Mouse (Mus musculus): ENCODE measurements around the gene Arhgap45.
"Not testable (repeated sequence)": the region's sequence is repeated elsewhere in the genome, so short reads cannot be mapped to it uniquely, and the experiment has no call there.

Arhgap45 gene

DNA sequence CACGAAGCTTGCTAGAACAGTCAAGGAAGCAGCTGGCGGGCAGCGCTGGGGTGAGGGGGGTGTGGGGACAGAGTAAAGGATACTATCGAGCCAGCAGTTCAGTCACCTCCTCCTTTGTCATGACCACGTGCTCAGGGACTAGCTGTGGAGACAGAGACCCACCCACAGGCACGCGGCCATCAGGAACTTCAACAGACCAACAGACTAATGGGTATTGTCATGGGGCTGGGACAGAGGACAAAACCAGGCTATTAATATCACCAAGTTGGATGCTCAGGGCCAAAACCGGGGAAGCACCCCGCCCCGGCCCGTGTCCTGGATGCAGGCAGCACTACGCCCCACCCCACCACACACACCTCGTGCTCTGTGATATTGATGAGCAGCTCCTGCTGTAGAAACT is 20.4 kb downstream of the Arhgap45 start:
- no peak for DNase-seq

- DNase-seq = peak; percentile 95
These were observed 23.1 kb downstream of the Arhgap45 start, which contains the start of gene Polr2e for GRCm38 (mm10) chr10:80039559-80039979. Polr2e (minus strand) TSS chr10:80039795.

GRCm38 (mm10) chr10:80041409-80042060 is 25.1 kb downstream of the Arhgap45 start:
- not testable (repeated sequence) for DNase-seq

GRCm38 (mm10) chr10:80044087-80044486 is 27.6 kb downstream of the Arhgap45 start:
- no peak for DNase-seq

GRCm38 (mm10) chr10:80045364-80045763 is 28.9 kb downstream of the Arhgap45 start:
- DNase-seq = not testable (repeated sequence)

- DNase-seq = no peak
These were observed 29.3 kb downstream of the Arhgap45 start for GRCm38 (mm10) chr10:80045766-80046165.

GRCm38 (mm10) chr10:80047041-80047565 is 30.6 kb downstream of the Arhgap45 start, which contains the start of gene Gpx4:
Gpx4 (plus strand) TSS chr10:80047166.
- no peak for DNase-seq

- no peak for DNase-seq
These were observed 31.9 kb downstream of the Arhgap45 start for GRCm38 (mm10) chr10:80048396-80048795.

GRCm38 (mm10) chr10:80048834-80049233 is 32.4 kb downstream of the Arhgap45 start:
- no peak for DNase-seq

DNA sequence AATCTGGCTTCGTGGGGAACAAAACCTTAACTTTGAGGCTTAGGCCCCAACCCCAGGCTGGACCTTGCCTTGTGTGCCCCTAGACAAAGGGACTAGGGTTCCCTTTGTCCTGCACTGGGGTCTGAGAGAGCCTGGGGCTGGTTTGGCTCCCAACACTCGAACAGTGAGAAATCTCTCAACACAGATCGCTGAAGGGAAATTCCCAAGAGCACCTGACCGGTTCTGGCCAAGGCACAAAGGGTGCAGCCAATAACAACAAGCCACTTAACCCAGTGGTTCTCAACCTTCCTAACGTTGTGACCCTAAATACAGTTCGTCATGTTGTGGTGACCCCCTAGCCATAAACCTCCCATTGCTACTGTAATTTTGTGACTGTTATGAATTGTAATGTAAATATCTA is 33.8 kb downstream of the Arhgap45 start:
- DNase-seq = no peak

DNA sequence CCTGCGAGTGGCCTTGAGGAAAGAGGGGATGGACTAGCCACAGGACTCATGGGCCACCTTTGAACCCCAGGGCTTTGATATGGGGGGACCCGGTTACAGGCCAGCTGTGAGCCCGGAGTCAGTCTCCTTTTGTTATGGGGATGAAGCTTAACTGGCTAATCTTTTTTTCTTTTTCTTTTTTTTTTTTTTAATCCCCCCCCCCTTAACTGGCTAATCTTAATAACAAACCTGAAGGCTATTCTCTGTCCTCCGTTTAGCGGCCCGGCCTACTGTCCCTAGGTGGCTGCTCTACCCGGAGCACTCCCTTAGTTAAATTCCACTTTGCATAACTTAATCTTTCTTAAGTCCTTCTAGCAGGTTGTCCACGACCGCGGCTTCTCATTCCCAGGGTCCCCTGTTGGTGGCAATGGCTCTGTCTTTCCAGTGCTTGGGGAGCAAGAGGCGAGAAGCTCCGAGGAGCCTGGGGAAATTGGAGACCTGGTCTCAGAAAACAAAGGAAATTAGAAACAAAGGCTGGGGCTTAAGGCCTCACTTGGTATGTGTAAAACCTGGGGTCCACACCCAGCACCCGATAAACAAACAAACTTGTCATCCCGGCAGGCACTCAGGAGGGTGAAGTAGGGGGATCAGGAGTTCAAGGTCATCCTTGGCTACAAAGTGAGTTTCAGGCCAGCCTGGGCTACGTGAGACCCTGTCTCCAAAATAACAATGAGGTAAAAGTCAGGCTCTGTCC is 34.6 kb downstream of the Arhgap45 start:
- no peak for DNase-seq

DNA sequence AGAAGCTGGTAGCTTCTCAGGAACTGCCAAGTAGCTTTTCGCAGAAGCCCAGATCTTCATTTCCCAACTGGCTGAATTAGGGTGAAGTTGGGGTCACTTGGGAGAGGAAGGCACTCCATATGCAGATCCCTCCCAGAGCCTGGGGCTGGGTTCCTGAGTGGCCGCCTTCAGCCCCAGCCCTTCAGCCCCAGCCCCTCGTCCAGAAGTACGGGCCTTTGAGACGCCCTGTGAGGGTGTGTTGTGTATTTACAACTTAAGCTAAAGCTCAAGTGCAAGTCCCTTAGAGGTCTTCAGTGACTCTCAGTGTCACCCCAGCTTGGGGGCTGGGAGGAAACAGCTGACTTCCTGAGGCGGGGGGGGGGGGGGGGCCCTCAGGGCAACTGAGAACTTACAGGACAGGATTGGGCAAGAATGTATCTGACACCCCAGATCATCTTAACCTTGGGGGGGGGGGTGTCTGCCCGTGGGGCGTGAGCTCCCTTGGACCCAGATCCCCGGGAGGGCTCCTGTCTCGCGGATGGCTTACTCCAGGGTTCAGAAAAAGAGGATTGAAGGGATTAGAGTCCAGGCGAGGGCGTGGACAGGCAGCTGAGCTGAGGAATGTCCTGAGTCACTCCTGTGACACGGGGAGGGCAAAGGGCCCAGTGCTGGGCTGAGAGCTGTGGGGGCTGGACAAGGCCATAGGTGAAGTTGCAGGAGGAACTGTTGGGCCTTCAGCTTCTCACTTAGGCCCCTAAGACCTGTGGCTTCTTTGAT is 35.3 kb downstream of the Arhgap45 start:
- DNase-seq = no peak

DNA sequence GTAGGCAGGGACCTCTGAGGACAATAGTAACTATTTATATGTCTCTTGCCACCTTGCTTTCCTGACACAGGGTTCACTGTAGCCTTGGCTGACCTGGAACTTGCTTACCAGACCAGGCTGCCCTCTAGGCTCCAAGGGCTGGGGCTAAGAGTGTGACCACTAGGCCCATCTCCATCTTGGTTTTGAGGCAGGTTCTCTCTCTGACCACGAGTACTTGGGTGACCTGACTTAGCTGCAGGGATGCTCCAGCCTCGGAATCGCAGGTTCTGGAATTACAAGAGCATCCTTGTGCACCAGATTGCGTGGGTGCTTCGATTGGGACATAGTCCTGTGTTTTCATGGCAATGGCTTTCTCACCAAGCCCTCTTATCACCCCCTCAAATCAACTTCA is 35.9 kb downstream of the Arhgap45 start:
- DNase-seq = no peak

DNA sequence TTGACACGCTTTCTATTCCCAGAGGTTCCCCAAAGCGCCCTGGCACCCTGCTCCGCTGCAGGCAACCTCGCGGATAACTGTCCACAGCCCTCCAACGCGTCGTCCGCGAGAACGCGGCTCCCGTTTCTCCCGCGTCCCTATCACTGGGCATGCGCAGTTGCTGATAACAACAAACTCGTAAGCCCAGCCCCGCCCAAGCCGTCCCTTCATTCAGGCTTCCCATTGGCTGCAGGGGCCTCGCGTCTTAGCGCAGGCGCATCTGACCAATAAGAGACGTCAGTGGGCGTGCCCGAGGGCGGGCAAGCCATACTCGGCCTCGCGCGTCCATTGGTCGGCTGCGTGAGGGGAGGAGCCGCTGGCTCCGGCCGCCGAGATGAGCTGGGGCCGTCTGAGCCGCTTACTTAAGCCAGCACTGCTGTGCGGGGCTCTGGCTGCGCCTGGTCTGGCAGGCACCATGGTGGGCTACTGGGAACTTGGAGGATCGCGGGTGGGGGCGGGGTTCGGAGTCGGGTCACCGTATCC is 36.9 kb downstream of the Arhgap45 start:
- peak; percentile 99 for DNase-seq

- peak; percentile 64 for DNase-seq
These were observed 37.7 kb downstream of the Arhgap45 start for GRCm38 (mm10) chr10:80053831-80054815.

GRCm38 (mm10) chr10:80054911-80055310 is 38.5 kb downstream of the Arhgap45 start:
- DNase-seq = not testable (repeated sequence)

GRCm38 (mm10) chr10:80055364-80055763 is 38.9 kb downstream of the Arhgap45 start:
- DNase-seq = no peak

DNA sequence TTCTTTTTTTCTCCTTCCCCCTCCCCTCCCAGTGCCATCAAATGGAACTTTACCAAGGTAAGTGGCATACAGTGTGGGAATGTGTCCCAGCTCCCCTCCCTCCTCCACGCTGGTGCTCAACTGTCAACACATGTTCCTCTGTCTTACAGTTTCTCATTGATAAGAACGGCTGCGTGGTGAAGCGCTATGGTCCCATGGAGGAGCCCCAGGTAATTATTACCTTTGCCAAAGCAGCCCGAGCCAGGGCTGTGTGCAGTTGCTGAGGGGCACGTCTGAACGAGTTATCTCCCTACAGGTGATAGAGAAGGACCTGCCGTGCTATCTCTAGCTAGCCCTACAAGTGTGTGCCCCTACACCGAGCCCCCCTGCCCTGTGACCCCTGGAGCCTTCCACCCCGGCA is 39.4 kb downstream of the Arhgap45 start:
- no peak for DNase-seq

DNA sequence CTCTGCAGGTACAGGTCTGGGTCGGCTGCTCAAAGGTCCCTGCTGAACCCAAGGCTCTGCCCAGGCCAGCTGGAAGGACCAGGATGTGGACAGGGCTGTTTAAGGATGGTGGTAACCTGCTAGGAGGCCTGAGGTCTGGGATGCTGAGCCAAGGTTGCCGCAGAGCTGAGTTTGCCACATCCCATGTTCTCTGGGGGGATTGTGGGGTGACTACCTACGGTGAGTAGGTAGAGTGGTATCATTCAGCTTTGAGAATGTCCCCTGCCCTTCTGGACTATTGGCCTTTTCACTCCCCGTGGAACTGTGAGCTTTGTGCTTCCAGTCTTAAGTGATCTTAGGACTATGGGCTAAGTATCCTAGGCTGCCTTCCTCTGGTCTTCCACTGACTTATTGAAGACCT is 40.1 kb downstream of the Arhgap45 start:
- no peak for DNase-seq

DNA sequence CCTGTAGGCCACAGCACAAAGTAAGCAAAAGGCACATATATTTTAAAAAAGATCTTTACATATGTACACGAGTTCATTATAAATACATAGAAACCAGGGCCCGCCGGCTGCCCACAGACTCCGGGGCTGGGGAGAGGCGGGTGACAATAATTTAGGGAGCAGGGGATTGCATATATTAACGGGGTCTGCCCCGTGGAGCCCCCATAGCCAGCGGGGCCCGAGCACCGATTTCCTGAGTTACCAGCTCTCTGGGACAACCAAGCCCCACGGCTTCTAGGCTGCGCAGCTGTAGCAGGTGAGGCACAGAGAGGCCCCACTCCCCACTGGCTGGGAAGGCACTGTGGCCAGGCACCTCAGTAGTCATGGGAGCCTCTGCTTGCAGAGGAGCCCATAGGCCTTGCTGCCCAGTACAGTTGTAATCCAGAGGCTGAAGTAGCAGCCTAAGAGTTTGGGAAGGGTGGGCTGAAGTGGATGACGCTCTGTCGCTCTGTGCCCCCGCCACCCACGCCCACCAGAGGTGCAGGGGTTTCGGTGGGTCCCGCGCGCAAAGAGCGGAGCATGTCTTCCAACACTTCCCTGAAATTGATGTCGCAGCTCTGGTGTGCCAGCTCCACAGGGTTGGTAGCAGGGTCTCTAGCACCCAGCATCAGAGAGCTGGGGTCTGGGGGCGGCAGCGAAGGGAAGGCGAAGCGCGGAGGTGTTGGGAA is 40.7 kb downstream of the Arhgap45 start:
- no peak for DNase-seq

- DNase-seq = no peak
These were observed 41.4 kb downstream of the Arhgap45 start for GRCm38 (mm10) chr10:80057683-80058326.
